Mouse (Mus musculus) retina, postnatal 1 day (tissue): ENCODE results near the gene Ehmt2.
"Not testable (repeated sequence)": the region's sequence is repeated elsewhere in the genome, so short reads cannot be mapped to it uniquely, and the experiment has no call there.

Source experiments
- DNase-seq: peaks from one replicate; pipeline ENCODE4 v3.0.0-alpha.2; 2012

Gene Ehmt2

GRCm38 (mm10) chr17:34893072-34893824 lies 5.0 kb upstream of the Ehmt2 start:
- no peak for DNase-seq

GRCm38 (mm10) chr17:34894074-34894597 lies 4.1 kb upstream of the Ehmt2 start:
- peak; percentile 99 for DNase-seq

GRCm38 (mm10) chr17:34894801-34895530 lies 3.3 kb upstream of the Ehmt2 start:
- no peak for DNase-seq

GRCm38 (mm10) chr17:34895724-34896123 lies 2.5 kb upstream of the Ehmt2 start:
- DNase-seq: no peak

DNA sequence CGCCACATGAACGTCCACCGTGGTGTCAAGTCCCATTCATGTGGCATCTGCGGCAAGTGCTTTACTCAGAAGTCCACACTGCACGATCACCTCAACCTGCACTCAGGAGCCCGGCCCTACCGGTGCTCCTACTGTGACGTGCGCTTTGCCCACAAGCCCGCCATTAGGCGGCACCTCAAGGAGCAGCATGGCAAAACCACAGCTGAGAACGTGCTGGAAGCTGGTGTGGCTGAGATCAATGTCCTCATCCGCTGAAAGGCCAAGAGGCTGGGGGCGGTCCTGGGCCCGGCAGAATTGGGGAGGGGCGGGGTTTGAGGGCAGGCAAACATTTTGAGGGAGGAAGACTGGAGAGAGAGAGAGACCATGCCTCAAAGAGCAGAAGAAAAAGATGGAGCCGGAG lies 1.9 kb upstream of the Ehmt2 start:
- DNase-seq: peak; percentile 10

GRCm38 (mm10) chr17:34897373-34898159 lies 703 bp upstream of the Ehmt2 start:
- peak; percentile 46 for DNase-seq

DNA sequence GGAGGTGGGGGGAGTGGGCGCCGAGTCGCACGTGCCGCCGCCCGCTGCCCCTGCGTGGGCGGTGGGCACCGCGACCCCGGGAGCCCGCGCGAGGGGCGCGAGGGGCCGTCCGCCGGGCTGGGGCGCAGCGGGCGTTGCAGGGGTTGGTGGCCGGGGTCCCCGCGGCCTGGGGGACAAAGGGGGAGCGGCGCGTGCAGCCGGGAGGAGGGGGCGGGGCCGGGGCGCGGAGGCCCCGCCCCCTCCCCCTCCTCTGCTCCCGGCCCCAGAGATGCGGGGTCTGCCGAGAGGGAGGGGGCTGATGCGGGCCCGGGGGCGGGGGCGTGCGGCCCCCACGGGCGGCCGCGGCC lies 410 bp downstream of the Ehmt2 start:
- DNase-seq: peak; percentile 69

GRCm38 (mm10) chr17:34899053-34899889 lies 1.0 kb downstream of the Ehmt2 start:
- DNase-seq: peak; percentile 42

DNA sequence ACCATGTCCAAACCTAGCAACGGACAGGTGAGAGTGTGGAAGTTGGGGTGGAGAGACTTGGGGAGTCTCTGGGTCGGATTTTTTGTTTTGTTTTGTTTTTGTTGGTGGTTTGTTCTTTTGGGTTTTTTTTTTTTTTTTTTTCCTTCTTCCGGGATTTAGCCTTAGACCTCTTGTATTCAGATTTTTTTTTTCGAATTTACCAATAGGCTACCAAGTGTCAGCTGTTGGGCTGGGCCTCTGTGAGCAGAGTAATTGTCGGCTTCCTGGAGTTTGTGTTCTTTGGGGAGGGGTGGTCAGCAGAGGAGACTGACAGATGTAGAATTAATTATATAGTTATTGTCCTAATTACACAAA lies 1.6 kb downstream of the Ehmt2 start:
- peak; percentile 43 for DNase-seq

DNA sequence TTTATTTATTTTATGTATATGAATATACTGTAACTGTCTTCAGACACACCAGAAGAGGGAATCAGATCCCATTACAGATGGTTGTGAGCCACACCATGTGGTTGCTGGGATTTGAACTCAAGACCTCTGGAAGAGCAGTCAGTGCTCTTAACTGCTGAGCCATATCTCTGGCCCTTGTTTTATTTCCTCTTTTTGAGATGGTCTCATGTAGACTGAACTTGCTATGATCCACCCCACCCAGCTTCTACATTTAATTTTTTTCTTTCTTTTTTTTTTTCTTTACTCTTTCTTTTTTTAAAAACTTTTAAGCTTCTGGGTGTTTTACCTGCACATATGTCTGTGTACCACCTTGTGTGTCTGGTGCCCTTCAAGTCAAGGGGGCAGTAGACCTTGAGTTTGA lies 2.6 kb downstream of the Ehmt2 start:
- not testable (repeated sequence) for DNase-seq

DNA sequence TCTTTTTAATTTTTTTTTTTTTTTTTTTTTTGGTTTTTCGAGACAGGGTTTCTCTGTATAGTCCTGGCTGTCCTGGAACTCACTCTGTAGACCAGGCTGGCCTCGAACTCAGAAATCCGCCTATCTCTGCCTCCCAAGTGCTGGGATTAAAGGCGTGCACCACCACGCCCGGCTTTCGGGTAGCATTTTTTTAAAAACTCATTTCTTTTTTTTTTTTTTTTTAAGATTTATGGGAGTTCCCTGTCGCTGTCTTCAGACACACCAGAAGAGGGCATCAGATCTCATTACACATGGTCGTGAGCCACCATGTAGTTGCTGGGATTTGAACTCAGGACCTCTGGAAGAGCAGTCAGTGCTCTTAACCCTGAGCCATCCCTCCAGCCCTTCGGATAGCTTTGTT lies 3.7 kb downstream of the Ehmt2 start:
- not testable (repeated sequence) for DNase-seq

DNA sequence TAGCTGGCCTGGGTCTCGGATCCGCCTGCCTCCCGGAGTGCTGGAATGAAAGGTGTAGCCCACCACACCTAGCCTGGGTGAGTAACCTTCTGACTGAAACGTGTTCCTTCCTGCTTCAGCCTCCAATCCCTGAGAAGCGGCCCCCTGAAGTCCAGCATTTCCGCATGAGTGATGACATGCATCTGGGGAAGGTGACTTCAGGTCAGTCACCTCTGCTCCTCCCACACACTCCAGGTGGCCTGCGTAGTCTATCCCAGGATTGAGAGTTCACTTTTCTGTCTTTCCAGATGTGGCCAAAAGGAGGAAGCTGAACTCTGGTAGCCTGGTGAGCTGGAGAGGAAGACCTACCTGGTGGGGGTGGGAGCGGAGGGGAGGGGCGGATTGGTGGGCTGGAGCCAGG lies 4.6 kb downstream of the Ehmt2 start:
- no peak for DNase-seq

- DNase-seq: no peak
Observed at GRCm38 (mm10) chr17:34910982-34911381, 12.7 kb downstream of the Ehmt2 start.

- peak; percentile 77 for DNase-seq
Observed at GRCm38 (mm10) chr17:34911945-34912351, 13.7 kb downstream of the Ehmt2 start.

DNA sequence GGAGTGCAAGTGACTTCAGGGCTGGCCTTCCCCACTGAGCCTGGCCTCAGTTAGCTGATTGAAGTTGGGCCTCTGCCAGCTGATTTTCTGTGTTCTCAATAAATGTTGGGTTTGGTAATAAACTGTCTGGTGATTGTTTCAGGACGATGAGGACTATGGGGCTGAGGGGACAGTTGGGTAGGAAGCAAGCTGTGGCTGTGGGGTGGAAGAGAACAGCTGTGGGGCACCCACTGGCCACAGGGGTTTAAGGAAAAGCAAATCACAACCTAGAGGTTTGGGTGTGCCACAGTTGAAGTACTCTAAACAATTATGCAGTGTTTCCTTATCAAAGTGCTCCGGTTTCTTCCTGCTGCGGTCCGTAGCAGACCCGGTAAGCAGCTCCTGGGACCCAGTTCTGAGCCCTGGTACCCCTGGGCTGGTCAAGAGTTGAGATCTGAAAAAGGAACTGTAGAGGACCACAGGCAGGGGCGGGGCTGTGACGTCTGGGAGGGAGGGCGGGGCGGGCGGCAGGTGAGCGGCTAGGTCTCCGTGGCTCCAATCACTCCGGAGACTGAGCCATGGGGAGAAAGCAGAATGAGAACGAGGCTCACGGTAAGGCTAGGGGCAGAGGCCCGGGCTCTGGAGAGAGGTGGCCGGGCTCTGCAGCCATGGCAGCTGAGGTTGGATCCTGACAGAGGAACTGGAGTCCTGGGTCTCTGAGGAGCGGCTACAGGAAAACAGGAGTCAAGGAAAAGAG lies 15.8 kb downstream of the Ehmt2 start, which contains the start of gene Slc44a4:
TSS of gene Slc44a4 (plus strand) at position 537 of the 736 bp plus-strand sequence.
- DNase-seq: no peak

DNA sequence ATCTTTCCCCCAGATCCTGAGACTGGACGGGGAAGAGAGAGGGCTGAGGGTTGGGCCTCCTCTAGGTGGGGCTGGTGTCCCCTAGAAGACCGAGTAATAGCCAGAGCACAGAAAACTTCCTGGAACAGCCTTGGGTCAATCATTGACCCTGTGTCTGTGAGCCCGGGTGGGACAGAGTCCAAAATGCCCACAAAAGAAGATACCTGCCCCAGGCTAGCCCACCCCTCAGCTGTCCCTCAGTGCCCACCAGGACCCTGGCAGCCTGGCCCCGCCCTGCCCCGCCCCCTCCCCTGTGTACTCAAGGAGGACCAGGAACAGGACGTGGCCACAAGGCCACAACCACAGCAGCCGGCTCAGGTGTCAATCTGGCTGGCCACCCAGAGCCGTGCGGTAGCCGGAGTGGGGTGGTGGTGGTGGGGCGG lies 17.2 kb downstream of the Ehmt2 start:
- DNase-seq: peak; percentile 35

DNA sequence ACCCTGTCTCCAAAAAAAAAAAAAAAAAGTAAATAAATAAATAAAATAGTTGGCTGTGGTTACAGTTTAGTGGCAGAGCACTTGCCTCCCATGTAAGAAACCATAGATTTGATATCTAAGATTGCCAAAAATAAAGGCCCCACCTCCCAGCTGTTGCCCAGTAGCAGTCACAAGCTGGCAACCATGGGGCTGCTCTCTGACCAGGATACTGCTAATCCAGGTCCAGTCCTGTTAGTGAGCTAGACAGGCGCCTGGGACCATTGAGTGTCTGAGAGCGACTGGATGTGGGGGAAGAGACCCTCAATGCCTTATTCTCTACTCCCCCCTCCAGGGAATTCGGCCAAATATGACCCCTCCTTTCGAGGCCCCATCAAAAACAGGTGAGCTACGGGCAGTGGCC lies 18.0 kb downstream of the Ehmt2 start:
- DNase-seq: no peak

DNA sequence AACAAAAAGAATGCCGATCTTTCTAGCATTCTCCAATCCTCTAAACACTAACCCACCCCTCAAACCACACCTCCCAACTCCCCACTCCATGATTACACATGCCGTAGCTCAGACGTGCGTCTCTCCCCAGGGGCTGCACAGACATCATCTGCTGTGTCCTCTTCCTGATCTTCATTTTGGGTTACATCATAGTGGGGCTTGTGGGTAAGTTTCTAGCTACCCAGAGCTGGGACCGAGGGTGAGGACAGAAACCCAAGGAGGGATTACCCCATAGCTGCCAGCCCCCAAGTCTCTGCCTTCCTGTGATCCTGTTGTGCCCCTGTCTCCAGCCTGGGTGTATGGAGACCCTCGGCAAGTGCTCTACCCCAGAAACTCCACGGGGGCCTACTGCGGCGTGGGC lies 18.9 kb downstream of the Ehmt2 start:
- DNase-seq: no peak

- DNase-seq: peak; percentile 22
Observed at GRCm38 (mm10) chr17:34922939-34923338, 24.7 kb downstream of the Ehmt2 start.

DNA sequence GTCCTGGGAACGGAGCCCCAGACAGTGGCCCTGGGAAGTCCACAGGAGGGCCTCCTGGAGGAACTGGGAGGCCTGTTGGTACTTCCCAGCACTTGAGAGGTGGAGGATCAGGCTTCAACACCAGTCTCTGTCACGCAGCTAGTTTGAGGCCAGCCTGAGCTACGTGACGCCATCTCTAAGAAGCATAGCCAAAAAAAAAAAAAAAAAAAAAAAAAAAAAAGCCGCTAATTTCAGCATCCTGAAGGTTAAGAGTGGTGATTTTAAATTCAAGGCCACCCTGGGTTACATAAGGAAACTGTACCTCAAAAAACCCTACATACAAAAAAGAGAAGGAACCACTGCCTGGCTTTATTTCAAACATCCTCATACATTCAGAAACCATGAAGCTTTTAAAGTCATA lies 26.0 kb downstream of the Ehmt2 start:
- DNase-seq: no peak

GRCm38 (mm10) chr17:34927306-34928019 lies 29.2 kb downstream of the Ehmt2 start:
- DNase-seq: no peak
